In the genomic region with DNA sequence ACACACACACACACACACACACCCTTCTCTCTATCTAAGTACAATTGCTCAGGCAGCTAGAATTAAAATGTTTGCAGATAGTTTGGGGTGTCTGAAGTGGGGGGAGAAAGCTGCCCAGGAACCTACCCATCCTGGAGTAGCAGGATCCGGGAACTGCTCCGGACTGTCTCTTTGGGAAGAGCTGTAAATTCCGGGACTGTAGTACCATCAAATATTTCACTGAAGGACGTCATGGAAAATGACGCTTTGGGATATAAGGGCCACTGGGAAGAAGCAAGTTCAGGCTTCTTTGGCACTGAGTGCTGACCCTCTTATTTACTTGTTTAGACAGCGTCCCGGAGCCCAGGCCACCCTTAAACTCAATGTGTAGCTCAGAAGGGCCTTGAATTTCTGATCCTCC, we compare ENCODE assay signal across 27 mouse cellular contexts. TPM values are rescaled to one million over a fixed set of nuclear protein-coding genes. Genes with fewer than 3 reads are reported as not detected.
A peak's percentile ranks its signal among the peaks of the same experiment; 100 is the strongest.
DNase-seq lines count a peak whose midpoint lies in the region; ATAC-seq and TF ChIP-seq lines count a peak whose summit lies in the region.
"Had no signal": no experiment of that assay in that cellular context is flagged by ENCODE, and none has a peak within 500 bp of the region (broad histone marks: within the 10 kb centered on the region; RNA-seq: fewer than 3 reads in every experiment).

No protein-coding gene starts in this region.

- H3K4me3 ChIP-seq in liver, embryonic 11.5 days (ENCODE audit: low read depth, low read length): no peak overlapping the region
- H3K4me3 ChIP-seq in midbrain, embryonic 11.5 days (ENCODE audit: low read depth, low read length): no peak overlapping the region
- no peak overlapping the region for H3K4me3 ChIP-seq in midbrain, embryonic 16.5 days (ENCODE audit: low read depth, low read length)
- no peak overlapping the region for H3K4me3 ChIP-seq in limb, embryonic 10.5 days
- peak overlapping the region; percentile 69 for H3K4me3 ChIP-seq in stomach, postnatal 0 days (ENCODE audit: low read depth, low read length)
- H3K4me3 ChIP-seq: embryonic facial prominence, embryonic 13.5 days; erythroblast, embryonic 14.5 days; heart, embryonic 15.5 days; hindbrain, embryonic 15.5 days; left cerebral cortex, adult 2 months; megakaryocyte, embryonic 14.5 days; myocyte had no signal

- no peak overlapping the region for H3K27ac ChIP-seq in liver, embryonic 11.5 days (ENCODE audit: low read depth, low read length)
- H3K27ac ChIP-seq in midbrain, embryonic 11.5 days (ENCODE audit: low read depth, low read length): no peak overlapping the region
- no peak overlapping the region for H3K27ac ChIP-seq in midbrain, embryonic 16.5 days (ENCODE audit: low read length)
- no peak overlapping the region for H3K27ac ChIP-seq in limb, embryonic 10.5 days
- H3K27ac ChIP-seq in stomach, postnatal 0 days (replicated peaks): peak overlapping the region; percentile 99
- H3K27ac ChIP-seq: embryonic facial prominence, embryonic 13.5 days; heart, embryonic 15.5 days; hindbrain, embryonic 15.5 days; left cerebral cortex, adult 2 months had no signal

- peak overlapping the region; percentile 29; the same call in 1 of the 2 replicates for H3K4me2 ChIP-seq in liver, embryonic 11.5 days
- H3K4me2 ChIP-seq in midbrain, embryonic 11.5 days: no peak overlapping the region
- H3K4me2 ChIP-seq in midbrain, embryonic 16.5 days (ENCODE audit: low read length): no peak overlapping the region
- H3K4me2 ChIP-seq in stomach, postnatal 0 days (replicated peaks; ENCODE audit: low read depth): peak overlapping the region; percentile 71
- H3K4me2 ChIP-seq: heart, embryonic 15.5 days; hindbrain, embryonic 15.5 days had no signal

- no peak for TF ChIP-seq EP300 in stomach, postnatal 0 days (optimal IDR thresholded peaks at IDR 0.05)

- peaks cover 2% of the 10 kb centered on the region; the same call in 1 of the 2 replicates for H3K4me1 ChIP-seq in liver, embryonic 11.5 days (replicated peaks; ENCODE audit: control insufficient read depth, insufficient read depth, low read length)
- H3K4me1 ChIP-seq in midbrain, embryonic 11.5 days (ENCODE audit: control insufficient read depth, insufficient read depth, low read length): peaks cover 16% of the 10 kb centered on the region
- peaks cover 15% of the 10 kb centered on the region for H3K4me1 ChIP-seq in midbrain, embryonic 16.5 days (ENCODE audit: control insufficient read depth, insufficient read depth, low read length)
- H3K4me1 ChIP-seq in limb, embryonic 10.5 days: peaks cover 47% of the 10 kb centered on the region
- H3K4me1 ChIP-seq in stomach, postnatal 0 days (replicated peaks; ENCODE audit: control insufficient read depth, insufficient read depth): 0 out of 2 replicates have a peak, but pooled peaks cover 3% of the 10 kb centered on the region

- ATAC-seq in liver, embryonic 11.5 days (replicated peaks; ENCODE audit: low FRiP score): no peak
- no peak for ATAC-seq in midbrain, embryonic 11.5 days (ENCODE audit: low FRiP score)
- no peak for ATAC-seq in midbrain, embryonic 16.5 days
- no peak for ATAC-seq in stomach, postnatal 0 days (ENCODE audit: low FRiP score, low TSS enrichment)
- ATAC-seq in monocyte, adult 5-6 weeks (replicated peaks; ENCODE audit: insufficient number of reproducible peaks, low FRiP score, low TSS enrichment, poor library complexity, severe bottlenecking): no peak
- ATAC-seq: forebrain, embryonic 14.5 days; liver, postnatal 0 days had no signal

- H3K36me3 ChIP-seq in liver, embryonic 11.5 days (ENCODE audit: control insufficient read depth, insufficient read depth, low read length): no peaks in the 10 kb centered on the region
- no peaks in the 10 kb centered on the region for H3K36me3 ChIP-seq in midbrain, embryonic 11.5 days (ENCODE audit: control insufficient read depth, insufficient read depth, low read length)
- no peaks in the 10 kb centered on the region for H3K36me3 ChIP-seq in midbrain, embryonic 16.5 days (ENCODE audit: control insufficient read depth, insufficient read depth, low read length)
- no peaks in the 10 kb centered on the region for H3K36me3 ChIP-seq in limb, embryonic 10.5 days
- no peaks in the 10 kb centered on the region for H3K36me3 ChIP-seq in stomach, postnatal 0 days (ENCODE audit: control insufficient read depth, insufficient read depth, low read length)
- H3K36me3 ChIP-seq: embryonic facial prominence, embryonic 13.5 days; heart, embryonic 15.5 days; hindbrain, embryonic 15.5 days had no signal

- H3K9me3 ChIP-seq in liver, embryonic 11.5 days (ENCODE audit: control insufficient read depth, low read length): no peaks in the 10 kb centered on the region
- H3K9me3 ChIP-seq in midbrain, embryonic 11.5 days (ENCODE audit: control insufficient read depth, low read length): no peaks in the 10 kb centered on the region
- no peaks in the 10 kb centered on the region for H3K9me3 ChIP-seq in midbrain, embryonic 16.5 days (replicated peaks; ENCODE audit: control insufficient read depth, low read length, poor library complexity, severe bottlenecking)
- H3K9me3 ChIP-seq in limb, embryonic 10.5 days (replicated peaks): no peaks in the 10 kb centered on the region
- H3K9me3 ChIP-seq in stomach, postnatal 0 days (ENCODE audit: control insufficient read depth, low read length): no peaks in the 10 kb centered on the region
- H3K9me3 ChIP-seq: embryonic facial prominence, embryonic 13.5 days; heart, embryonic 15.5 days; hindbrain, embryonic 15.5 days; megakaryocyte, embryonic 14.5 days had no signal

- H3K9ac ChIP-seq in liver, embryonic 11.5 days (ENCODE audit: low read depth, low read length): 0 out of 2 replicates have a peak overlapping the region, but pooled peaks have one; percentile 8
- no peak overlapping the region for H3K9ac ChIP-seq in midbrain, embryonic 11.5 days (ENCODE audit: low read length)
- no peak overlapping the region for H3K9ac ChIP-seq in midbrain, embryonic 16.5 days (ENCODE audit: low read depth, low read length)
- H3K9ac ChIP-seq in stomach, postnatal 0 days (ENCODE audit: low read length): peak overlapping the region; percentile 23
- H3K9ac ChIP-seq: heart, embryonic 15.5 days; hindbrain, embryonic 15.5 days; liver, postnatal 0 days had no signal

- 11% methylated on average over 7 of the region's 7 CpGs for WGBS in liver, embryonic 11.5 days
- 1% methylated on average over 7 of the region's 7 CpGs for whole genome bisulfite sequencing in midbrain, embryonic 11.5 days
- WGBS in midbrain, embryonic 16.5 days: 3% methylated on average over 7 of the region's 7 CpGs
- WGBS in limb, embryonic 10.5 days: 1% methylated on average over 7 of the region's 7 CpGs
- WGBS in stomach, postnatal 0 days: 13% methylated on average over 7 of the region's 7 CpGs

- no peak for TF ChIP-seq CTCF in stomach, postnatal 0 days (IDR thresholded peaks at IDR 0.05; ENCODE audit: low read depth)

- H3K27me3 ChIP-seq in liver, embryonic 11.5 days (replicated peaks; ENCODE audit: control insufficient read depth, insufficient read depth, low read length): peaks cover 99% of the 10 kb centered on the region
- peaks cover 99% of the 10 kb centered on the region for H3K27me3 ChIP-seq in midbrain, embryonic 11.5 days (ENCODE audit: control insufficient read depth, insufficient read depth, low read length)
- peaks cover 66% of the 10 kb centered on the region for H3K27me3 ChIP-seq in midbrain, embryonic 16.5 days (ENCODE audit: control insufficient read depth, insufficient read depth, low read depth, low read length)
- H3K27me3 ChIP-seq in limb, embryonic 10.5 days (ENCODE audit: low read depth, poor library complexity, severe bottlenecking): peaks cover 100% of the 10 kb centered on the region
- H3K27me3 ChIP-seq in stomach, postnatal 0 days (ENCODE audit: control insufficient read depth, insufficient read depth, low read length): peaks cover 7% of the 10 kb centered on the region

- DNase-seq in liver, embryonic 11.5 days (ENCODE audit: low spot score): no peak
- DNase-seq in liver (no peak), adipocyte (ENCODE audit: low spot score) (no peak)
- DNase-seq in midbrain, embryonic 11.5 days (ENCODE audit: low spot score, missing footprints): peak; percentile 93
- peak; percentile 38 for DNase-seq in limb, embryonic 10.5 days (ENCODE audit: low spot score)
- no peak for DNase-seq in stomach, postnatal 0 days (ENCODE audit: low spot score)
- DNase-seq: adrenal gland, postnatal 14 days; cerebellum, adult 2 months; cerebellum, postnatal 25 days; heart, postnatal 36 days; kidney, adult 18-20 months; liver, postnatal 0 days; midbrain, embryonic 14.5 days; right cerebral cortex, postnatal 14 days had no signal

RNA-seq across cellular contexts. Expression of gene Foxf1, which starts 5.0 kb away (rescaled TPM):
- 37.6 and 37.8 TPM in 2 replicates for polyA plus RNA-seq in liver, embryonic 11.5 days (2014; fragmentation: Nextera tagmentation; extraction: Ambion mirVana)
- 0.17 and 0.20 TPM in 2 replicates for polyA plus RNA-seq in midbrain, embryonic 11.5 days (2014; fragmentation: Nextera tagmentation; extraction: Ambion mirVana)
- 0.91 and 1.1 TPM in 2 replicates for polyA plus RNA-seq in midbrain, embryonic 16.5 days (2015; fragmentation: Nextera tagmentation; extraction: Ambion mirVana)
- 0.48 and 4.4 TPM in 2 replicates for polyA plus RNA-seq in limb, embryonic 10.5 days (2016; fragmentation: Nextera tagmentation; extraction: Ambion mirVana)
- 59.3 and 64.0 TPM in 2 replicates for polyA plus RNA-seq in stomach, postnatal 0 days (2015; fragmentation: Nextera tagmentation; extraction: Ambion mirVana)
- total RNA-seq in monocyte, adult 5-6 weeks (2017): 0.53 TPM in 1 of 3 replicates, not detected in the others
- total RNA-seq: neutrophil, adult 5-6 weeks had no signal
- polyA plus RNA-seq: erythroblast, embryonic 14.5 days; myocyte had no signal

RNA-seq across cellular contexts. Expression of gene Mthfsd, which starts 29.0 kb away (rescaled TPM):
- 48.1 and 50.6 TPM in 2 replicates for polyA plus RNA-seq in liver, embryonic 11.5 days (2014; fragmentation: Nextera tagmentation; extraction: Ambion mirVana)
- polyA plus RNA-seq in midbrain, embryonic 11.5 days (2014; fragmentation: Nextera tagmentation; extraction: Ambion mirVana): 47.4 and 50.4 TPM in 2 replicates
- 52.3 and 53.0 TPM in 2 replicates for polyA plus RNA-seq in midbrain, embryonic 16.5 days (2015; fragmentation: Nextera tagmentation; extraction: Ambion mirVana)
- 58.5 and 67.6 TPM in 2 replicates for polyA plus RNA-seq in limb, embryonic 10.5 days (2016; fragmentation: Nextera tagmentation; extraction: Ambion mirVana)
- 33.0 and 38.1 TPM in 2 replicates for polyA plus RNA-seq in stomach, postnatal 0 days (2015; fragmentation: Nextera tagmentation; extraction: Ambion mirVana)
- 11.7 to 18.2 TPM (median 13.1 TPM) in 3 replicates for total RNA-seq in monocyte, adult 5-6 weeks (2017)

RNA-seq across cellular contexts. Expression of gene Foxc2, which starts 36.8 kb away (rescaled TPM):
- polyA plus RNA-seq in liver, embryonic 11.5 days (2014; fragmentation: Nextera tagmentation; extraction: Ambion mirVana): 2.6 and 3.4 TPM in 2 replicates
- 7.0 and 7.1 TPM in 2 replicates for polyA plus RNA-seq in midbrain, embryonic 11.5 days (2014; fragmentation: Nextera tagmentation; extraction: Ambion mirVana)
- polyA plus RNA-seq in midbrain, embryonic 16.5 days (2015; fragmentation: Nextera tagmentation; extraction: Ambion mirVana): 1.7 and 2.0 TPM in 2 replicates
- 2.3 and 3.3 TPM in 2 replicates for polyA plus RNA-seq in limb, embryonic 10.5 days (2016; fragmentation: Nextera tagmentation; extraction: Ambion mirVana)
- 0.40 and 0.41 TPM in 2 replicates for polyA plus RNA-seq in stomach, postnatal 0 days (2015; fragmentation: Nextera tagmentation; extraction: Ambion mirVana)
- not detected in 3 replicates for total RNA-seq in monocyte, adult 5-6 weeks (2017)
- total RNA-seq: liver, adult 2 months; neutrophil, adult 5-6 weeks had no signal
- polyA plus RNA-seq: erythroblast, embryonic 14.5 days had no signal

RNA-seq across cellular contexts. Expression of gene Foxl1, which starts 48.5 kb away (rescaled TPM):
- polyA plus RNA-seq in liver, embryonic 11.5 days (2014; fragmentation: Nextera tagmentation; extraction: Ambion mirVana): 0.61 and 0.73 TPM in 2 replicates
- polyA plus RNA-seq in midbrain, embryonic 11.5 days (2014; fragmentation: Nextera tagmentation; extraction: Ambion mirVana): 0.46 and 0.79 TPM in 2 replicates
- polyA plus RNA-seq in midbrain, embryonic 16.5 days (2015; fragmentation: Nextera tagmentation; extraction: Ambion mirVana): 0.06 TPM in 1 of 2 replicates, not detected in the other
- polyA plus RNA-seq in limb, embryonic 10.5 days (2016; fragmentation: Nextera tagmentation; extraction: Ambion mirVana): 0.13 and 0.15 TPM in 2 replicates
- polyA plus RNA-seq in stomach, postnatal 0 days (2015; fragmentation: Nextera tagmentation; extraction: Ambion mirVana): 2.8 and 2.9 TPM in 2 replicates
- 0.29 TPM in 1 of 3 replicates, not detected in the others for total RNA-seq in monocyte, adult 5-6 weeks (2017)
- total RNA-seq: liver, adult 2 months; neutrophil, adult 5-6 weeks had no signal
- polyA plus RNA-seq: cerebellum, adult 2 months; erythroblast, embryonic 14.5 days; liver, adult 2 months; liver, postnatal 0 days; midbrain, embryonic 14.5 days; spleen, adult 2 months had no signal

Comparison
In these comparisons a context has a peak if more than half of its experiments do, and no peak if none do; other contexts are left out.
1. DNase-seq: peak in midbrain, embryonic 11.5 days (single experiment) and limb, embryonic 10.5 days (single experiment); none in liver, embryonic 11.5 days (single experiment), liver (single experiment), stomach, postnatal 0 days (single experiment) and adipocyte (single experiment).
2. H3K4me2 ChIP-seq: peak in liver, embryonic 11.5 days (single experiment) and stomach, postnatal 0 days (single experiment); none in midbrain, embryonic 11.5 days (single experiment) and midbrain, embryonic 16.5 days (single experiment).
3. H3K9ac ChIP-seq: peak in liver, embryonic 11.5 days (single experiment) and stomach, postnatal 0 days (single experiment); none in midbrain, embryonic 11.5 days (single experiment) and midbrain, embryonic 16.5 days (single experiment).